Mouse (Mus musculus) forebrain, embryonic 14.5 days (tissue): ENCODE results near the gene Rpl29. TPM values are rescaled to one million over a fixed set of nuclear protein-coding genes. Genes with fewer than 3 reads are reported as not detected.

Experiments
- ATAC-seq: fragments of 200-750 bp; cut with Nextera tagmentation; 2 replicates; pipeline ENCODE4 v1.8.0; 2017; ENCODE audit warnings: mild to moderate bottlenecking, moderate library complexity
- DNase-seq: peaks from one replicate; pipeline ENCODE4 v3.0.0-alpha.2; 2015; ENCODE audit warnings: low spot score
- H3K27ac ChIP-seq: fragments of 300-500 bp; sonication (generic); 2 replicates; pipeline ENCODE4 v1.5.1; 2014; ENCODE audit warnings: low read depth, mild to moderate bottlenecking, control low read depth, low read length, moderate library complexity
- H3K27me3 ChIP-seq: fragments of 300-500 bp; sonication (generic); replicated peaks from 2 replicates; pipeline ENCODE4 v1.6.1; 2014; ENCODE audit warnings: low read length, control low read depth, mixed read lengths; ENCODE audit not compliant: control insufficient read depth, insufficient read depth
- H3K36me3 ChIP-seq: fragments of 300-500 bp; sonication (generic); 2 replicates; pipeline ENCODE4 v1.6.1; 2014; ENCODE audit warnings: low read length, control low read depth; ENCODE audit not compliant: control insufficient read depth, insufficient read depth
- H3K4me1 ChIP-seq: fragments of 300-500 bp; sonication (generic); 2 replicates; pipeline ENCODE4 v1.6.1; 2014; ENCODE audit warnings: antibody characterized with exemption, low read length, control low read depth; ENCODE audit not compliant: control insufficient read depth, insufficient read depth
- H3K4me2 ChIP-seq: fragments of 300-500 bp; sonication (generic); 2 replicates; pipeline ENCODE4 v1.6.1; 2014; ENCODE audit warnings: mild to moderate bottlenecking, control low read depth, low read length
- H3K4me3 ChIP-seq: fragments of 300-500 bp; sonication (generic); 2 replicates; pipeline ENCODE4 v1.5.1; 2014; ENCODE audit warnings: low read depth, low read length, control low read depth
- H3K9ac ChIP-seq: fragments of 300-500 bp; sonication (generic); 2 replicates; pipeline ENCODE4 v1.6.1; 2014; ENCODE audit warnings: mild to moderate bottlenecking, low read length, control low read depth, moderate library complexity
- H3K9me3 ChIP-seq: fragments of 300-500 bp; sonication (generic); replicated peaks from 2 replicates; pipeline ENCODE4 v1.6.1; 2016; ENCODE audit warnings: low read length, control low read depth, mixed read lengths; ENCODE audit not compliant: control insufficient read depth
- WGBS: fragments of 180-500 bp; shearing (Covaris S2); extraction: QIAGEN DNeasy Blood & Tissue Kit; methylation state at CpG from one replicate; pipeline ENCODE4 v1.1.7; 2014; 5-methylcytosine and 5-hydroxymethylcytosine counted together
- polyA plus RNA-seq: library from polyadenylated mRNA; unstranded; fragments of >200 nt; fragmentation: Nextera tagmentation; extraction: Ambion mirVana; gene quantifications from 2 replicates; pipeline ENCODE4 v1.2.1, GENCODE M21; 2014

Gene Rpl29
- 718 and 924 TPM in 2 replicates for polyA plus RNA-seq

GRCm38 (mm10) chr9:106429221-106430014 lies at the start of gene Rpl29:
Gene Rpl29, plus strand, starts transcription at chr9:106429454.
- peaks cover 4% of the 10 kb centered on the region for H3K4me1 ChIP-seq
- H3K27ac ChIP-seq: peak within 1 kb of the TSS; percentile 93
- H3K9me3 ChIP-seq: no peaks in the 10 kb centered on the region
- peak within 1 kb of the TSS; percentile 98 for H3K9ac ChIP-seq
- ATAC-seq: peak; percentile 94
- H3K4me2 ChIP-seq: peak within 1 kb of the TSS; percentile 77
- no peaks in the 10 kb centered on the region for H3K27me3 ChIP-seq
- peaks cover 37% of the 10 kb centered on the region for H3K36me3 ChIP-seq
- peak; percentile 99 for DNase-seq
- peak within 1 kb of the TSS; percentile 90 for H3K4me3 ChIP-seq
- WGBS: under 1% methylated on average over 55 of the region's 55 CpGs

GRCm38 (mm10) chr9:106386181-106386864 lies 42.9 kb upstream of the Rpl29 start:
- Histone ChIP-seq H3K9ac (no peak overlapping the region), H3K4me1 (peaks cover 22% of the 10 kb centered on the region), H3K27ac (no peak overlapping the region), H3K9me3 (no peaks in the 10 kb centered on the region), H3K4me3 (no peak overlapping the region), H3K36me3 (no peaks in the 10 kb centered on the region), H3K27me3 (no peaks in the 10 kb centered on the region), H3K4me2 (no peak overlapping the region)
- DNase-seq (no peak), ATAC-seq (no peak)
- 80% methylated on average over 12 of the region's 12 CpGs for WGBS

DNA sequence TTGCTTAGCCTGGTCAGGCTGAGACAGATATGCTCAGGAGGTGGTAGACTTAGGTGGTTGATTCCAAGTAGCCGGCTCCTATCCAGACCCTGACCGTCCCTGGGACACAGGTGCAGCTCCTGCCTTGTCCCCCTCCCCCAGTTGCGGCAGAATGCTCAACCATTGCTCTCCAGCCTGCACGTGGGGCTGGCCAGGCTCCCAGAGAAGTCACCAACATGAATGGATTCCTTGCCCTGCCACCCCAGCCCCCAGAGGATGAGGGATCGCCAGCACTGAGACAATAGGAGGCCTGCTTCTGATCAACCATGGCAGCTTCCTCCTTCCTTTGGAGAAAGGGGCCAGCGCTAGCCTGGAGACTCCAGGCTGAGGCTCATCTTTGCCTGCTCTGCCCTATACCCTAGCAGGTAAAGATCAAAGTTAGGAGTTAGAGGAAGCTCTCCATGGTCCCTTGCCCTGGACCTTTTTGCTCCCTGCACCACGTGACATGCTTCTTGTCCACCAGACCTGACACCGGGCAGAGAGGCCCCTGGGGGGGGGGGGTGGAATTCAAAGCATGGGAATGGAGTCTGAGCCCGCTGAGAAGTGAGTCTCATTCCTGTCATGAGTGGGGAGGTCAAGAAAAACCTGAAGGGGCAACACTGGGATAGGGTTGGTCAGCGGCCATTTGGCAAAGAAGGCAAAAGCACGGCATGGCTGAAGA lies 36.3 kb upstream of the Rpl29 start:
- H3K36me3 ChIP-seq: no peaks in the 10 kb centered on the region
- no peak overlapping the region for H3K9ac ChIP-seq
- no peak overlapping the region for H3K4me3 ChIP-seq
- no peak overlapping the region for H3K27ac ChIP-seq
- 80% methylated on average over 11 of the region's 11 CpGs for WGBS
- no peaks in the 10 kb centered on the region for H3K27me3 ChIP-seq
- H3K4me2 ChIP-seq: no peak overlapping the region
- DNase-seq (no peak), ATAC-seq (no peak)
- H3K4me1 ChIP-seq: peaks cover 8% of the 10 kb centered on the region
- no peaks in the 10 kb centered on the region for H3K9me3 ChIP-seq

DNA sequence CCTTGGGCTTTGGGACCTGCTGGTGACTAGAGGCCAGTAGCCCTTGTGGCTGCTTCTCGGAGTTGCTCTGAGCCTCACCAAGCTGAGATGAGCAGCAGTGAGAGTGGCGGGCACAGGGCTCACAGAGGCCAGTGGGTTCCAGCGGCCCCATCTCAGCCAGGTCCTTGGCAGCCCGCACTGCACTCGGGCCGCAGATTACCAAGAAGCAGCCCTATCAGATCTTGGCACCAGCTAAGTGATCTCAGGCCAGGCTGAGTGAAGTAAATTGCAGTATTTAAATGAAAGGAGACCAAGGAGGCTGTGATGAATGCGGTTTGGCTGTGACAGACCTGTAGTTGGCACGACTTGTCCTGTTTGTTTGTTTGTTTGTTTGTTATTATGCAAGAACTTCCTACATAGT lies 35.7 kb upstream of the Rpl29 start:
- Histone ChIP-seq H3K4me2 (no peak overlapping the region), H3K9ac (no peak overlapping the region), H3K4me1 (peaks cover 8% of the 10 kb centered on the region), H3K27me3 (no peaks in the 10 kb centered on the region), H3K27ac (no peak overlapping the region), H3K4me3 (no peak overlapping the region), H3K9me3 (no peaks in the 10 kb centered on the region), H3K36me3 (no peaks in the 10 kb centered on the region)
- WGBS: 79% methylated on average over 8 of the region's 8 CpGs
- ATAC-seq: no peak
- peak; percentile 38 for DNase-seq

GRCm38 (mm10) chr9:106394649-106395602 lies 34.3 kb upstream of the Rpl29 start:
- Histone ChIP-seq H3K9ac (no peak overlapping the region), H3K27ac (no peak overlapping the region), H3K4me2 (no peak overlapping the region), H3K9me3 (no peaks in the 10 kb centered on the region), H3K36me3 (no peaks in the 10 kb centered on the region), H3K27me3 (no peaks in the 10 kb centered on the region), H3K4me3 (no peak overlapping the region), H3K4me1 (peaks cover 8% of the 10 kb centered on the region)
- peak; percentile 58 for ATAC-seq
- DNase-seq: peak; percentile 56
- 23% methylated on average over 11 of the region's 11 CpGs for WGBS

GRCm38 (mm10) chr9:106397733-106398132 lies 31.5 kb upstream of the Rpl29 start:
- DNase-seq (no peak), ATAC-seq (no peak)
- Histone ChIP-seq H3K36me3 (no peaks in the 10 kb centered on the region), H3K27ac (no peak overlapping the region), H3K4me2 (no peak overlapping the region), H3K4me1 (peaks cover 8% of the 10 kb centered on the region), H3K27me3 (no peaks in the 10 kb centered on the region), H3K9ac (no peak overlapping the region), H3K9me3 (no peaks in the 10 kb centered on the region), H3K4me3 (no peak overlapping the region)
- WGBS: 91% methylated on average over 4 of the region's 4 CpGs

- Histone ChIP-seq H3K9me3 (no peaks in the 10 kb centered on the region), H3K4me3 (no peak overlapping the region), H3K36me3 (no peaks in the 10 kb centered on the region), H3K4me2 (no peak overlapping the region), H3K27me3 (no peaks in the 10 kb centered on the region), H3K4me1 (peaks cover 8% of the 10 kb centered on the region), H3K27ac (no peak overlapping the region), H3K9ac (no peak overlapping the region)
- DNase-seq (no peak), ATAC-seq (no peak)
- 81% methylated on average over 9 of the region's 9 CpGs for WGBS
Measured at GRCm38 (mm10) chr9:106398667-106399311, 30.5 kb upstream of the Rpl29 start.

DNA sequence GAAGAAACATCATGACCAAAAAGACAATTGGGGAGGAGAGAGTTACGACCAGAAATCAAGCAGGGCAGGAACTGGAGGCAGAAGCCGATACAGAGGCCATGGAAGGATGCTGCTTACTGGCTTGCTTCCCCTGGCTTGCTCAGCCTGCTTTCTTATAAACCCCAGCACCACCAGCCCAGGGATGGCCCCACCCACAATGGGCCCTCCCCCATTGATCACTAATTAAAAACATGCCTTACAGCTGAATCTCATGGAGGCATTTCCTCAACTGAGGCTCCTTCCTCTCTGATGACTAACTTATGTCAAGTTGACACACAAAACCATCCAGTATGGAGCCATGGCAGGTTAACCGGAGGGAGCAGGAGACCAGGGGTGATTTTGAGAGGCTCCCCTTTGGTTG lies 29.4 kb upstream of the Rpl29 start:
- no peak for DNase-seq
- H3K4me3 ChIP-seq: no peak overlapping the region
- H3K9me3 ChIP-seq: no peaks in the 10 kb centered on the region
- H3K27ac ChIP-seq: no peak overlapping the region
- ATAC-seq: no peak
- no peak overlapping the region for H3K9ac ChIP-seq
- no peaks in the 10 kb centered on the region for H3K27me3 ChIP-seq
- H3K4me1 ChIP-seq: peaks cover 6% of the 10 kb centered on the region
- H3K36me3 ChIP-seq: no peaks in the 10 kb centered on the region
- 89% methylated on average over 3 of the region's 3 CpGs for WGBS
- H3K4me2 ChIP-seq: no peak overlapping the region
